Mouse (Mus musculus) intestine, embryonic 14.5 days (tissue): ENCODE measurements around the gene Car6. TPM values are rescaled to one million over a fixed set of nuclear protein-coding genes. Genes with fewer than 3 reads are reported as not detected.

Experiments
- ATAC-seq: fragments of 200-750 bp; cut with Nextera tagmentation; replicated peaks from 2 replicates; pipeline ENCODE4 v1.8.0; 2017; ENCODE audit warnings: low read depth, moderate number of reproducible peaks, moderate TSS enrichment, moderate library complexity; ENCODE audit not compliant: low FRiP score, low TSS enrichment
- DNase-seq: peaks from one replicate; pipeline ENCODE4 v3.0.0-alpha.2; 2018; ENCODE audit warnings: low spot score
- H3K27ac ChIP-seq: fragments of 300-500 bp; sonication (generic); 2 replicates; pipeline ENCODE4 v1.5.1; 2014; ENCODE audit warnings: low read depth, mild to moderate bottlenecking, control low read depth
- H3K27me3 ChIP-seq: fragments of 300-500 bp; sonication (generic); replicated peaks from 2 replicates; pipeline ENCODE4 v1.6.1; 2014; ENCODE audit warnings: low read length, control low read depth; ENCODE audit not compliant: control insufficient read depth, insufficient read depth
- H3K36me3 ChIP-seq: fragments of 300-500 bp; sonication (generic); 2 replicates; pipeline ENCODE4 v1.6.1; 2014; ENCODE audit warnings: low read length, control low read depth; ENCODE audit not compliant: control insufficient read depth, insufficient read depth
- H3K4me1 ChIP-seq: fragments of 300-500 bp; sonication (generic); replicated peaks from 2 replicates; pipeline ENCODE4 v1.6.1; 2014; ENCODE audit warnings: low read length, control low read depth, mixed read lengths; ENCODE audit not compliant: control insufficient read depth, insufficient read depth
- H3K4me2 ChIP-seq: fragments of 300-500 bp; sonication (generic); 2 replicates; pipeline ENCODE4 v1.6.1; 2014; ENCODE audit warnings: low read length
- H3K4me3 ChIP-seq: fragments of 300-500 bp; sonication (generic); 2 replicates; pipeline ENCODE4 v1.5.1; 2014; ENCODE audit warnings: low read depth, low read length, control low read depth, mixed read lengths
- H3K9ac ChIP-seq: fragments of 300-500 bp; sonication (generic); 2 replicates; pipeline ENCODE4 v1.6.1; 2014; ENCODE audit warnings: mild to moderate bottlenecking, low read length
- H3K9me3 ChIP-seq: fragments of 300-500 bp; sonication (generic); 2 replicates; pipeline ENCODE4 v1.6.1; 2016; ENCODE audit warnings: low read length, control low read depth; ENCODE audit not compliant: control insufficient read depth
- WGBS: fragments of 180-500 bp; shearing (Covaris S2); extraction: QIAGEN DNeasy Blood & Tissue Kit; methylation state at CpG from one replicate; pipeline ENCODE4 v1.1.7; 2014; 5-methylcytosine and 5-hydroxymethylcytosine counted together
- polyA plus RNA-seq: library from polyadenylated mRNA; unstranded; fragments of >200 nt; fragmentation: Nextera tagmentation; extraction: Ambion mirVana; gene quantifications from 2 replicates; pipeline ENCODE4 v1.2.1, GENCODE M21; 2014

Gene Car6
- polyA plus RNA-seq, 1 experiment from 2014 or later = not detected

GRCm38 (mm10) chr4:150188236-150188635 is 12.9 kb downstream of the Car6 start:
- Histone ChIP-seq H3K27me3 (no peaks in the 10 kb centered on the region), H3K4me3 (no peak overlapping the region; the same call in 1 of the 2 replicates), H3K9ac (no peak overlapping the region), H3K4me1 (no peaks in the 10 kb centered on the region), H3K4me2 (peak overlapping the region; percentile 5), H3K9me3 (no peaks in the 10 kb centered on the region), H3K36me3 (no peaks in the 10 kb centered on the region), H3K27ac (no peak overlapping the region)
- 49% methylated on average over 11 of the region's 11 CpGs for WGBS
- DNase-seq (no peak), ATAC-seq (no peak)

- no peaks in the 10 kb centered on the region for H3K36me3 ChIP-seq
- no peaks in the 10 kb centered on the region; the same call in 1 of the 2 replicates for H3K9me3 ChIP-seq
- no peak for DNase-seq
- H3K4me3 ChIP-seq = no peak overlapping the region
- no peak for ATAC-seq
- no peaks in the 10 kb centered on the region for H3K4me1 ChIP-seq
- WGBS = 96% methylated on average over 7 of the region's 7 CpGs
- no peak overlapping the region for H3K27ac ChIP-seq
- H3K9ac ChIP-seq = no peak overlapping the region
- no peaks in the 10 kb centered on the region for H3K27me3 ChIP-seq
- no peak overlapping the region for H3K4me2 ChIP-seq
Measured at GRCm38 (mm10) chr4:150181304-150181703, 19.8 kb downstream of the Car6 start.

- Histone ChIP-seq H3K4me1 (no peaks in the 10 kb centered on the region), H3K4me3 (no peak overlapping the region), H3K4me2 (no peak overlapping the region), H3K9ac (no peak overlapping the region), H3K27ac (no peak overlapping the region), H3K9me3 (no peaks in the 10 kb centered on the region; the same call in 1 of the 2 replicates), H3K27me3 (no peaks in the 10 kb centered on the region), H3K36me3 (no peaks in the 10 kb centered on the region)
- no peak for DNase-seq
- 38% methylated on average over 4 of the region's 4 CpGs for WGBS
- no peak for ATAC-seq
Measured at GRCm38 (mm10) chr4:150178131-150178530, 23.0 kb downstream of the Car6 start.

GRCm38 (mm10) chr4:150177122-150177521 is 24.0 kb downstream of the Car6 start:
- DNase-seq (no peak), ATAC-seq (no peak)
- Histone ChIP-seq H3K4me1 (no peaks in the 10 kb centered on the region), H3K9me3 (no peaks in the 10 kb centered on the region), H3K27ac (no peak overlapping the region), H3K36me3 (no peaks in the 10 kb centered on the region), H3K27me3 (no peaks in the 10 kb centered on the region), H3K9ac (no peak overlapping the region), H3K4me2 (no peak overlapping the region), H3K4me3 (no peak overlapping the region)
- WGBS = 71% methylated on average over 8 of the region's 8 CpGs

GRCm38 (mm10) chr4:150176535-150176934 is 24.6 kb downstream of the Car6 start:
- H3K27me3 ChIP-seq = no peaks in the 10 kb centered on the region
- no peaks in the 10 kb centered on the region for H3K9me3 ChIP-seq
- no peaks in the 10 kb centered on the region for H3K36me3 ChIP-seq
- H3K4me1 ChIP-seq = no peaks in the 10 kb centered on the region
- DNase-seq (peak; percentile 76), ATAC-seq (no peak)
- no peak overlapping the region for H3K9ac ChIP-seq
- no peak overlapping the region for H3K27ac ChIP-seq
- H3K4me3 ChIP-seq = no peak overlapping the region
- 5% methylated on average over 7 of the region's 7 CpGs for WGBS
- no peak overlapping the region for H3K4me2 ChIP-seq

- Histone ChIP-seq H3K4me2 (no peak overlapping the region), H3K27ac (no peak overlapping the region), H3K36me3 (no peaks in the 10 kb centered on the region), H3K4me3 (no peak overlapping the region), H3K9me3 (no peaks in the 10 kb centered on the region), H3K4me1 (no peaks in the 10 kb centered on the region), H3K9ac (no peak overlapping the region), H3K27me3 (no peaks in the 10 kb centered on the region)
- DNase-seq (no peak), ATAC-seq (no peak)
- 92% methylated on average over 14 of the region's 14 CpGs for WGBS
Measured at GRCm38 (mm10) chr4:150174027-150174426, 27.1 kb downstream of the Car6 start.

GRCm38 (mm10) chr4:150173281-150173680 is 27.9 kb downstream of the Car6 start:
- H3K27me3 ChIP-seq = no peaks in the 10 kb centered on the region
- H3K4me3 ChIP-seq = no peak overlapping the region
- H3K27ac ChIP-seq = no peak overlapping the region
- no peaks in the 10 kb centered on the region for H3K4me1 ChIP-seq
- no peaks in the 10 kb centered on the region for H3K36me3 ChIP-seq
- no peaks in the 10 kb centered on the region for H3K9me3 ChIP-seq
- no peak overlapping the region for H3K9ac ChIP-seq
- ATAC-seq (no peak), DNase-seq (peak; percentile 74)
- H3K4me2 ChIP-seq = no peak overlapping the region
- WGBS = 61% methylated on average over 10 of the region's 10 CpGs

GRCm38 (mm10) chr4:150172107-150172506 is 29.0 kb downstream of the Car6 start:
- DNase-seq (no peak), ATAC-seq (no peak)
- no peak overlapping the region for H3K9ac ChIP-seq
- H3K4me1 ChIP-seq = no peaks in the 10 kb centered on the region
- no peak overlapping the region for H3K4me3 ChIP-seq
- no peaks in the 10 kb centered on the region for H3K27me3 ChIP-seq
- H3K4me2 ChIP-seq = no peak overlapping the region
- no peak overlapping the region for H3K27ac ChIP-seq
- 77% methylated on average over 8 of the region's 8 CpGs for WGBS
- H3K36me3 ChIP-seq = no peaks in the 10 kb centered on the region
- no peaks in the 10 kb centered on the region for H3K9me3 ChIP-seq

- 74% methylated on average over 10 of the region's 10 CpGs for WGBS
Measured at GRCm38 (mm10) chr4:150168406-150168805, 32.7 kb downstream of the Car6 start.

More at GRCm38 (mm10) chr4:150168406-150168805, 32.7 kb downstream of the Car6 start:
- Histone ChIP-seq H3K4me1 (no peaks in the 10 kb centered on the region), H3K27ac (no peak overlapping the region), H3K4me2 (no peak overlapping the region), H3K4me3 (no peak overlapping the region), H3K9me3 (0 out of 2 replicates have a peak, but pooled peaks cover 3% of the 10 kb centered on the region), H3K36me3 (no peaks in the 10 kb centered on the region), H3K9ac (no peak overlapping the region), H3K27me3 (no peaks in the 10 kb centered on the region)
- DNase-seq = no peak
- no peak for ATAC-seq
